ENCODE assay signal across 11 mouse cellular contexts in genomic region chr5:89500182-89500581, GRCm38 (mm10). TPM values are rescaled to one million over a fixed set of nuclear protein-coding genes. Genes with fewer than 3 reads are reported as not detected.
A peak's percentile ranks its signal among the peaks of the same experiment; 100 is the strongest.
DNase-seq lines count a peak whose midpoint lies in the region; ATAC-seq and TF ChIP-seq lines count a peak whose summit lies in the region.
"Had no signal": no experiment of that assay in that cellular context is flagged by ENCODE, and none has a peak within 500 bp of the region (broad histone marks: within the 10 kb centered on the region; RNA-seq: fewer than 3 reads in every experiment).

No protein-coding gene starts in this region.

- H3K27ac ChIP-seq in intestine, postnatal 0 days (ENCODE audit: low read depth, low read length): no peak overlapping the region
- H3K27ac ChIP-seq in intestine, embryonic 16.5 days (ENCODE audit: low read length): no peak overlapping the region
- H3K27ac ChIP-seq in intestine, embryonic 15.5 days: no peak overlapping the region

- no peak for ATAC-seq in intestine, postnatal 0 days
- no peak for ATAC-seq in intestine, embryonic 16.5 days
- no peak for ATAC-seq in intestine, embryonic 15.5 days

- H3K4me1 ChIP-seq in intestine, postnatal 0 days (replicated peaks; ENCODE audit: control insufficient read depth, insufficient read depth, low read length): no peaks in the 10 kb centered on the region
- no peaks in the 10 kb centered on the region for H3K4me1 ChIP-seq in intestine, embryonic 16.5 days (ENCODE audit: control insufficient read depth, insufficient read depth, low read length)
- H3K4me1 ChIP-seq in intestine, embryonic 15.5 days (replicated peaks): no peaks in the 10 kb centered on the region

- 54% methylated on average over 6 of the region's 6 CpGs for WGBS in intestine, postnatal 0 days
- 62% methylated on average over 6 of the region's 6 CpGs for WGBS in intestine, embryonic 16.5 days
- WGBS in intestine, embryonic 15.5 days: 65% methylated on average over 6 of the region's 6 CpGs

- no peak overlapping the region for H3K9ac ChIP-seq in intestine, postnatal 0 days (ENCODE audit: low read depth, low read length)
- H3K9ac ChIP-seq in intestine, embryonic 16.5 days (ENCODE audit: low read depth, low read length): no peak overlapping the region
- no peak overlapping the region for H3K9ac ChIP-seq in intestine, embryonic 15.5 days

- H3K4me3 ChIP-seq in intestine, postnatal 0 days (ENCODE audit: low read depth, low read length): no peak overlapping the region
- no peak overlapping the region for H3K4me3 ChIP-seq in intestine, embryonic 16.5 days (ENCODE audit: low read length)
- no peak overlapping the region for H3K4me3 ChIP-seq in intestine, embryonic 15.5 days (replicated peaks)

- H3K36me3 ChIP-seq in intestine, postnatal 0 days (ENCODE audit: control insufficient read depth, insufficient read depth): no peaks in the 10 kb centered on the region
- no peaks in the 10 kb centered on the region for H3K36me3 ChIP-seq in intestine, embryonic 16.5 days (ENCODE audit: control insufficient read depth, insufficient read depth, low read length)
- H3K36me3 ChIP-seq in intestine, embryonic 15.5 days: no peaks in the 10 kb centered on the region

- no peaks in the 10 kb centered on the region for H3K9me3 ChIP-seq in intestine, postnatal 0 days (ENCODE audit: control insufficient read depth)
- no peaks in the 10 kb centered on the region for H3K9me3 ChIP-seq in intestine, embryonic 16.5 days (ENCODE audit: control insufficient read depth, low read length)
- H3K9me3 ChIP-seq in intestine, embryonic 15.5 days: no peaks in the 10 kb centered on the region

- H3K4me2 ChIP-seq in intestine, postnatal 0 days (replicated peaks; ENCODE audit: low read depth): no peak overlapping the region
- no peak overlapping the region for H3K4me2 ChIP-seq in intestine, embryonic 16.5 days (ENCODE audit: low read depth, low read length)
- no peak overlapping the region for H3K4me2 ChIP-seq in intestine, embryonic 15.5 days (replicated peaks)

- DNase-seq in NIH3T3 (ENCODE audit: low read depth): peak; percentile 24
- peak; percentile 18 for DNase-seq in forelimb bud, embryonic 11.5 days (ENCODE audit: low read depth, low spot score)
- DNase-seq in mesoderm, embryonic 11.5 days (ENCODE audit: low read depth, low spot score): peak; percentile 28
- DNase-seq in gastrocnemius, postnatal 4 days (ENCODE audit: low spot score in 2 of 2): no peak
- no peak for DNase-seq in frontal cortex, postnatal 14 days (ENCODE audit: low spot score in 2 of 2)
- DNase-seq: thymus, adult 2 months had no signal

- TF ChIP-seq CTCF in intestine, postnatal 0 days (IDR thresholded peaks at IDR 0.05; ENCODE audit: low read depth): peak; percentile 76

- no peaks in the 10 kb centered on the region for H3K27me3 ChIP-seq in intestine, postnatal 0 days (replicated peaks; ENCODE audit: control insufficient read depth, insufficient read depth, low read length)
- H3K27me3 ChIP-seq in intestine, embryonic 16.5 days (replicated peaks; ENCODE audit: control insufficient read depth, insufficient read depth, low read length): no peaks in the 10 kb centered on the region
- no peaks in the 10 kb centered on the region for H3K27me3 ChIP-seq in intestine, embryonic 15.5 days (replicated peaks)

RNA-seq across cellular contexts. Expression of gene Npffr2, which starts 27.0 kb away (rescaled TPM):
- not detected in 2 replicates for polyA plus RNA-seq in intestine, postnatal 0 days (2015; fragmentation: Nextera tagmentation; extraction: Ambion mirVana)
- polyA plus RNA-seq in intestine, embryonic 16.5 days (2015; fragmentation: Nextera tagmentation; extraction: Ambion mirVana): not detected in 2 replicates
- not detected for total RNA-seq in gastrocnemius, postnatal 4 days (2021)
- not detected in 2 replicates for polyA plus RNA-seq in intestine, embryonic 15.5 days (2015; fragmentation: Nextera tagmentation; extraction: Ambion mirVana)
- total RNA-seq: adrenal gland, postnatal 4 days had no signal
- polyA plus RNA-seq: large intestine, adult 2 months; thymus, adult 2 months had no signal

RNA-seq across cellular contexts. Expression of gene Gc, which starts 42.5 kb away (rescaled TPM):
- polyA plus RNA-seq in intestine, postnatal 0 days (2015; fragmentation: Nextera tagmentation; extraction: Ambion mirVana): 1.6 and 3.0 TPM in 2 replicates
- polyA plus RNA-seq in intestine, embryonic 16.5 days (2015; fragmentation: Nextera tagmentation; extraction: Ambion mirVana): 24.4 and 30.7 TPM in 2 replicates
- total RNA-seq in gastrocnemius, postnatal 4 days (2021): 1 to 10 TPM in 1 of 2 experiments, under 1 TPM in 1; 0.71 to 5.2 TPM
- 30.1 and 52.2 TPM in 2 replicates for polyA plus RNA-seq in intestine, embryonic 15.5 days (2015; fragmentation: Nextera tagmentation; extraction: Ambion mirVana)
- polyA plus RNA-seq: large intestine, adult 2 months had no signal

Comparison
In these comparisons a context has a peak if more than half of its experiments do, and no peak if none do; other contexts are left out.
1. DNase-seq: peak in NIH3T3 (single experiment), forelimb bud, embryonic 11.5 days (single experiment) and mesoderm, embryonic 11.5 days (single experiment); none in gastrocnemius, postnatal 4 days (0 of 2) and frontal cortex, postnatal 14 days (0 of 2).